Mouse (Mus musculus) limb, embryonic 10.5 days (tissue): ENCODE measurements at regions not wholly inside any gene's neighbourhood (a gene's known extent, or its start where the extent isn't known, plus 50 kb on each side); places are given as distances from the start of the nearest gene placed in this dataset.

Experiments
- DNase-seq: peaks from one replicate; pipeline ENCODE4 v3.0.0-alpha.2; 2017; ENCODE audit warnings: low spot score
- H3K27ac ChIP-seq: fragments of 300-500 bp; sonication (generic); 2 replicates; pipeline ENCODE4 v1.5.1; 2016; ENCODE audit warnings: mild to moderate bottlenecking
- H3K27me3 ChIP-seq: fragments of 300-500 bp; sonication (generic); 2 replicates; pipeline ENCODE4 v1.6.1; 2016; ENCODE audit warnings: low read depth, mild to moderate bottlenecking; ENCODE audit not compliant: poor library complexity, severe bottlenecking
- H3K36me3 ChIP-seq: fragments of 300-500 bp; sonication (generic); 2 replicates; pipeline ENCODE4 v1.6.1; 2016; ENCODE audit warnings: mild to moderate bottlenecking, moderate library complexity
- H3K4me1 ChIP-seq: fragments of 300-500 bp; sonication (generic); 2 replicates; pipeline ENCODE4 v1.6.1; 2016
- H3K4me3 ChIP-seq: fragments of 300-500 bp; sonication (generic); 2 replicates; pipeline ENCODE4 v1.5.1; 2016; ENCODE audit warnings: mild to moderate bottlenecking, moderate library complexity
- H3K9me3 ChIP-seq: fragments of 300-500 bp; sonication (generic); replicated peaks from 2 replicates; pipeline ENCODE4 v1.6.1; 2016; ENCODE audit warnings: mild to moderate bottlenecking
- WGBS: fragments of 180-500 bp; shearing (Covaris S2); methylation state at CpG from one replicate; pipeline ENCODE4 v1.1.7; 2016; 5-methylcytosine and 5-hydroxymethylcytosine counted together

GRCm38 (mm10) chr16:29706996-29707395, 127.9 kb downstream of the Opa1 start:
- WGBS = 95% methylated on average over 4 of the region's 4 CpGs
- DNase-seq = no peak
- H3K27me3 ChIP-seq = no peaks in the 10 kb centered on the region

GRCm38 (mm10) chr16:29707656-29708055, 128.5 kb downstream of the Opa1 start:
- no peak for DNase-seq
- H3K27me3 ChIP-seq = no peaks in the 10 kb centered on the region
- no peak overlapping the region for H3K27ac ChIP-seq
- H3K36me3 ChIP-seq = no peaks in the 10 kb centered on the region
- H3K9me3 ChIP-seq = no peaks in the 10 kb centered on the region
- WGBS = 94% methylated on average over 11 of the region's 11 CpGs
- H3K4me1 ChIP-seq = peaks cover 11% of the 10 kb centered on the region; the same call in 1 of the 2 replicates
- no peak overlapping the region for H3K4me3 ChIP-seq

More at GRCm38 (mm10) chr16:29706996-29707395, 127.9 kb downstream of the Opa1 start:
- Histone ChIP-seq H3K4me3 (no peak overlapping the region), H3K27ac (no peak overlapping the region), H3K36me3 (no peaks in the 10 kb centered on the region), H3K4me1 (0 out of 2 replicates have a peak, but pooled peaks cover 5% of the 10 kb centered on the region), H3K9me3 (no peaks in the 10 kb centered on the region)

GRCm38 (mm10) chr16:29709072-29709471, 129.9 kb downstream of the Opa1 start:
- H3K4me1 ChIP-seq = peaks cover 11% of the 10 kb centered on the region; the same call in 1 of the 2 replicates
- no peaks in the 10 kb centered on the region for H3K27me3 ChIP-seq
- no peak for DNase-seq
- H3K4me3 ChIP-seq = no peak overlapping the region
- H3K27ac ChIP-seq = no peak overlapping the region
- no peaks in the 10 kb centered on the region for H3K36me3 ChIP-seq
- no peaks in the 10 kb centered on the region for H3K9me3 ChIP-seq
- 87% methylated on average over 4 of the region's 4 CpGs for WGBS

DNA sequence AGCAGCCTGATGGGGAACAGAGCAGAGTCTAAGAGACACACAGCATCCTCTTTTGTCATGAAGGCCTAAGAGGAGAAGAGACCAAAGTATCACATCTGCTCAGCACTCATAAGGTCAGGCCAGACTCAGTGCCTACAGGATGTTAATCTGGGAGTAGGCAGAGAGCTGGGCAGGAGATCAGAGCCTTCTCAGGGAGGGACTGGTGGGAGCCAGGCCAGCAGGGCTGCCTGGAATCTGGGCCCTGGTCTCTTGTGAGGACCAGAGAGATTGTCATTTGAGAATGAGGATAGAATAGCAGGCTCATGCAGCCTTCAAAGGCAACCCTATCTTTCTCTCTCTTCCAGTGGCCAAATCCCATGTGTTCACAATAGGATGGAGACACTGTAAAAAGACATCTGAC, 132.3 kb downstream of the Opa1 start:
- no peak for DNase-seq
- no peaks in the 10 kb centered on the region for H3K9me3 ChIP-seq
- no peaks in the 10 kb centered on the region for H3K36me3 ChIP-seq
- no peak overlapping the region for H3K27ac ChIP-seq
- H3K4me3 ChIP-seq = no peak overlapping the region
- H3K27me3 ChIP-seq = peaks cover 7% of the 10 kb centered on the region; the same call in 1 of the 2 replicates
- peaks cover 7% of the 10 kb centered on the region; the same call in 1 of the 2 replicates for H3K4me1 ChIP-seq

DNA sequence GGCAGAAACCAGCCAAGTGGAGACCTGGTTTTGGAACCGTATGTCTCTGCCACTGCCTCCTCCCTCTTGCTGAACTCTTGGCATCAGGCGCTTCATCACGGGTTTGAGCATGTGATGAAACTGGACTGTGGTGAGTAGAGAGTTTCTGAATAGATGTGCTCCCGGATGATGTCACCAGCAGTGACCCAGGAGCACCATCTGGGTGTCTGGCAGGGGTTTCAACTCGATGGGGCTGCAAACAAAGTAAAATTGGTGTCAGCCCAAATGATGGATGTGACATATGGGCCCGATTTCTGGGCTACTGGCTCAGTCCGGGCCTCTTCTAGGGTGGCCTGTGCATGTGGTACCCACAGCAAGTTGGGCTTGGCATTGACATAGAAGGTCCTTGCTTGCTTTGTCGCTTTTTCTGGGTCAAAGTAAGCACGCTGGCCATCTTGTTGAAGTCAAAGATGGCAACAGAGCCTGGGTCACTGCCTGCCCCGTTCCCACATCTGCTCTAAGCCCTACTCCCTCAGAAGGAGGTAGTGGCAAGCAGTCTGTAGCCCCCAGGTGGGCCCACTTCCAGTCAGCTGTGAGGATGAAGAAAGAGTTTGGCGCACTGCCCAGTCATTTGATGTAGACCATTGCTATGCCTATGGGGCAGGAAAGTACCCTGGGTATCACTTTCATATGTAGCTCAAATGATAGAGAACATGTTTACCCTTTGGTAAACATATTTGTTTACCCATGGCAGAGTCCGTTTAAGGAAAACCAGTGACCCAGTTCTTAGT, 133.0 kb downstream of the Opa1 start:
- Histone ChIP-seq H3K27me3 (peaks cover 11% of the 10 kb centered on the region), H3K27ac (0 out of 2 replicates have a peak overlapping the region, but pooled peaks have one; percentile 7)
- WGBS = 77% methylated on average over 12 of the region's 12 CpGs

GRCm38 (mm10) chr16:29714612-29715127, 135.5 kb downstream of the Opa1 start:
- no peak for DNase-seq
- H3K36me3 ChIP-seq = no peaks in the 10 kb centered on the region
- H3K9me3 ChIP-seq = no peaks in the 10 kb centered on the region
- H3K27ac ChIP-seq = no peak overlapping the region
- WGBS = 67% methylated on average over 10 of the region's 10 CpGs
- H3K27me3 ChIP-seq = peaks cover 20% of the 10 kb centered on the region
- H3K4me1 ChIP-seq = peaks cover 26% of the 10 kb centered on the region
- H3K4me3 ChIP-seq = no peak overlapping the region

More for the DNA sequence above, 133.0 kb downstream of the Opa1 start:
- no peaks in the 10 kb centered on the region for H3K9me3 ChIP-seq
- H3K36me3 ChIP-seq = no peaks in the 10 kb centered on the region
- peaks cover 8% of the 10 kb centered on the region; the same call in 1 of the 2 replicates for H3K4me1 ChIP-seq
- DNase-seq = no peak
- no peak overlapping the region for H3K4me3 ChIP-seq

DNA sequence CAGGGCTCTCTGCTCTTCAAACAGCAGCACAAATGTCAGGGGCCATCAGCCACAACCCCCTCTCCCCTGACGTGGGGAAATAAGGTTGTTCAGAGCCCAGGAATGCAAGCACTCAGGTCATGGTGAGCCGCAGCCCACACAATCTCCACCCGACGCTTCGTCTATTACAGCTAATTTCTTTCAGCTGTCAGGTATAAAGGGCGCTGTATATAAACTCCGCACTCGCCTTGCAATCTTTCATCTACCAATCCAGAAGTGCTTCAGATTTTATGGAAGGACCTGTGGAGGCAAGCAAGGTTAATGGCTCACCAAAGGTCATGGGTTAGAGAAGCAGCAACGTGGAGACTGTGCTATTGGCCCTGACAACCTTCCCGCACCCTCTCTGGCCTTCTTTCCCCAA, 139.8 kb downstream of the Opa1 start:
- Histone ChIP-seq H3K36me3 (no peaks in the 10 kb centered on the region), H3K27me3 (peaks cover 57% of the 10 kb centered on the region), H3K4me1 (peaks cover 54% of the 10 kb centered on the region), H3K27ac (peak overlapping the region; percentile 77), H3K9me3 (no peaks in the 10 kb centered on the region), H3K4me3 (no peak overlapping the region)
- 12% methylated on average over 10 of the region's 10 CpGs for WGBS
- DNase-seq = peak; percentile 66

DNA sequence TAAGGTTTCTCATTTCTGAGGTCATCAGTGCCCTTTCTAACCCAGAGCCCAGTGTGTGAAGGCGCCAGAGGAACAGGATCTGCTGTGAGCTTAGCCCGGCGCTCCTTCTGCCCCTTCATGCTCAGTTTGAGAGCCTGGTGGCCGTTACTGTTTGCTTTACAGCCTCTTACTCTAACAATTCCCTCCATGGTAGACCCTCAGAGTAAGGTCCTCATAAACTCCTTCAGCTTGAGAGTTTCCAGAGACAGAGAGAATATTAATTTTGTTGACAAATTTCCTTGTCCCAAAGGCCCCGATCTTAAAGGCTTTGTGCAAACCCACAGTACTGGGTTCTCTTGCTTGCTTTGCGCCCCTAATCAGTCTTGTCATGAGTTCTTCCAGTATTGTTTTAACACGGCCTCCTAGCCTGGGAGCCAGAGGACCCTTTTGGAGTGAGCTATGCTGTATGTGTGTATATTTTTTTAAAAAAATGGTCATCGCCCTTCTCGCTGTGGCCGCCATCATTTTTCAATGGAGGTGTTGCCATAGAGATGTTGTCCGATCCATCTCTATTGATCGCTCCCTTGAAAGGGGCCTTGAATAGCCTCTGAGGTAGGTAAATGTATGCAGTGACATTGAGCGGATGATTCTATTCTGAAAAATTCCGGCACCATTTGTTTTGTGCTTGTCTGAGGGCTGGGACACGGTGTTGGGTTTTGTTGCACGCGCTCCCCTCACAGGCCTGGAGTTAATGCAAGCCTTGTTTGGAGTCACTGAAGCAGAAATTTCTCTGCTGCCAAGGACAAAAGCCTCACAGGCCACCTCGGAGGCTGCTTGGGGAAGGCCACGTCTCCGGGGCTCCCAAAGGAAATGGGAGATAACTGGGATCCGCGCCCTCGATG, 140.7 kb downstream of the Opa1 start:
- WGBS = 79% methylated on average over 23 of the region's 23 CpGs
- DNase-seq = no peak
- peak overlapping the region; percentile 77 for H3K27ac ChIP-seq
- no peak overlapping the region for H3K4me3 ChIP-seq
- H3K36me3 ChIP-seq = no peaks in the 10 kb centered on the region
- H3K9me3 ChIP-seq = no peaks in the 10 kb centered on the region
- peaks cover 56% of the 10 kb centered on the region for H3K4me1 ChIP-seq
- peaks cover 51% of the 10 kb centered on the region for H3K27me3 ChIP-seq

DNA sequence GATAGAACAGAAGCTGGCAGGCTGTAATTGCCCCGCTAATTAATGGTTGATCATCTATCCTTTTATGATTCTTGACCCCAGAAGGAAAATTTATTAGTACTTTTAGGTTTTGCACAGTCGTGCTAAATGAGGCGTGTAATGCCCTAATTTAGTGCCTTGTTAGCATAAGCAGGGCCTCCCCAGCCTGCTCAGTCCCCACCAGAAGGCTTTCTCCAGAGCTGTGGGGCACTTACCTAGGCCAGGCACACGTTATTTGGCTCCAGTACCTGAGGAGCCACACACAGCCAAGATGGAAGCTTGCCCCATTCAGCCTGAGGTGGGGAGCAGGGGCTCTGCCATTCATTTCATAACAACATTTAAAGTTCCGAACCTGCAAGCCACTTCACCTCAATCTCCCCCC, 146.0 kb downstream of the Opa1 start:
- peaks cover 76% of the 10 kb centered on the region for H3K27me3 ChIP-seq
- DNase-seq = no peak
- peak overlapping the region; percentile 36; the same call in 1 of the 2 replicates for H3K27ac ChIP-seq
- H3K4me3 ChIP-seq = no peak overlapping the region
- peaks cover 63% of the 10 kb centered on the region for H3K4me1 ChIP-seq
- 31% methylated on average over 5 of the region's 5 CpGs for WGBS
- H3K9me3 ChIP-seq = no peaks in the 10 kb centered on the region
- H3K36me3 ChIP-seq = no peaks in the 10 kb centered on the region

DNA sequence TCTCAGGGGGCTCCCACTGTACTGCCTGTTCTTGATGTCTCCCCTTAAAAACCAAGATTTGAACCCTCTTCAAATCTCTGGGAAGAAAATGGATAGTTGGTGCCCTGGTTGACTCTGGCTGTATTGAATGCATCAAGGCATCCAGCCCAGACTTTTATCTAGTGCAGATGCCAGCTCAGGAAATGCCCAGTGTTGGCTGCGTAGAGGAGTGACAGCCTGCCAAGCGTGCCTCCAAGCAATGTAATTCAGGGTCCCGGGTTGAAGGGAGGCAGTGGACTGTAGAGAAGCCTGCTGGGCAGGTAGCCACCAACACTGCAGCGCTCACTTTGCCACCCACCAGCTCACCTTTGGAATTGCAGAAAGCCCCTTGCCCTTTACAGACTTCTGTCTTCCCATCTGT, 146.4 kb downstream of the Opa1 start:
- Histone ChIP-seq H3K27ac (peak overlapping the region; percentile 36; the same call in 1 of the 2 replicates), H3K4me3 (no peak overlapping the region), H3K36me3 (no peaks in the 10 kb centered on the region), H3K27me3 (peaks cover 76% of the 10 kb centered on the region), H3K4me1 (peaks cover 63% of the 10 kb centered on the region), H3K9me3 (no peaks in the 10 kb centered on the region)
- DNase-seq = peak; percentile 29
- WGBS = 74% methylated on average over 4 of the region's 4 CpGs

GRCm38 (mm10) chr16:29727397-29727796, 148.3 kb downstream of the Opa1 start:
- H3K27me3 ChIP-seq = peaks cover 66% of the 10 kb centered on the region
- H3K4me1 ChIP-seq = peaks cover 53% of the 10 kb centered on the region
- H3K36me3 ChIP-seq = no peaks in the 10 kb centered on the region
- no peak overlapping the region for H3K27ac ChIP-seq
- H3K9me3 ChIP-seq = no peaks in the 10 kb centered on the region
- no peak for DNase-seq
- WGBS = 89% methylated on average over 7 of the region's 7 CpGs
- H3K4me3 ChIP-seq = no peak overlapping the region

DNA sequence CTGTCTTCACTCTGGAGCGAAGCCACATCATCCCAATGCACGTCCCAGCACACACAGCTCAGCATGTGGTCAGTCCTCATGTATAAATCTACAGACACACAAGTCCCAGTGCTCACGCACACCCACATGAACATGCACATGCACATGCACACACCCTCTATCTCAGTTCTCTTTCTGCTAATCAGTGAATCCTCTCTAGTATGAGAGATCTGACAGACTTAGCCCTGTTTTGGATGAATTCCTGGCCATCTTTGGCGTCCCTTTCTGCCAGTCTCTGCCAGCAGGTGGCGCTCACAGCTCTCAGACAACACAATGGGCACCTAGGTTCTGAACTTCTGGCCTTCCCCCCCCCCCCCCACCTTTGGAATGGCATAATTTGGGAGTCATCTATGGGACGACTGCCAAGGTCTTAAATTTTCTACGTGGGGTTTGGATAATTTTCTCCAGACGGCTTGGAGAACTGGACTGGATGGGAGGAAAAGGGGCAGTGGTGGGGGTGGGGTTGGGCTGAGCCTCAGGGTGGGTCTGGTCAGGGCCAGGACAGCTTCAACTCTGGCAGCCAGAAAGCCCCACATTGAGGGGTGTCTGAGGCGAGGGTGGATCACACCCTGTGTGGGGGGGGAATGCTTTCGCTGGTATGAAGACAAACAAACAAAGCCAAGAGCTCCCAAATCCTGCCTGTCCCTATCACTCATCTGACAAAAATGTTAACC, 149.8 kb downstream of the Opa1 start:
- Histone ChIP-seq H3K4me1 (peaks cover 51% of the 10 kb centered on the region), H3K27ac (peak overlapping the region; percentile 25; the same call in 1 of the 2 replicates), H3K4me3 (no peak overlapping the region), H3K36me3 (no peaks in the 10 kb centered on the region), H3K9me3 (no peaks in the 10 kb centered on the region), H3K27me3 (peaks cover 69% of the 10 kb centered on the region)
- WGBS = 22% methylated on average over 10 of the region's 10 CpGs
- DNase-seq = peak; percentile 94
